Mouse (Mus musculus) adrenal gland, postnatal 14 days (tissue): ENCODE measurements around the gene Adgrg7. TPM values are rescaled to one million over a fixed set of nuclear protein-coding genes. Genes with fewer than 3 reads are reported as not detected.
A peak's percentile ranks its signal among the peaks of the same experiment; 100 is the strongest.

ENCODE experiments used
- DNase-seq: peaks from one replicate; pipeline ENCODE4 v3.0.0; 2021; ENCODE audit warnings: mixed read lengths
- long read RNA-seq, 2 experiments: library from polyadenylated mRNA; stranded (forward); transcript quantifications; one replicate each; pipeline ENCODE4 v2.0.0; 2021
- total RNA-seq: library from RNA; stranded (reverse); gene quantifications from 2 replicates; pipeline ENCODE4 v1.2.3, GENCODE M21; 2021

The Adgrg7 gene
- total RNA-seq, result not detected in 2 replicates
- long read RNA-seq, experiment 1, result 0 reads
- long read RNA-seq, experiment 2, result 0 reads

DNA sequence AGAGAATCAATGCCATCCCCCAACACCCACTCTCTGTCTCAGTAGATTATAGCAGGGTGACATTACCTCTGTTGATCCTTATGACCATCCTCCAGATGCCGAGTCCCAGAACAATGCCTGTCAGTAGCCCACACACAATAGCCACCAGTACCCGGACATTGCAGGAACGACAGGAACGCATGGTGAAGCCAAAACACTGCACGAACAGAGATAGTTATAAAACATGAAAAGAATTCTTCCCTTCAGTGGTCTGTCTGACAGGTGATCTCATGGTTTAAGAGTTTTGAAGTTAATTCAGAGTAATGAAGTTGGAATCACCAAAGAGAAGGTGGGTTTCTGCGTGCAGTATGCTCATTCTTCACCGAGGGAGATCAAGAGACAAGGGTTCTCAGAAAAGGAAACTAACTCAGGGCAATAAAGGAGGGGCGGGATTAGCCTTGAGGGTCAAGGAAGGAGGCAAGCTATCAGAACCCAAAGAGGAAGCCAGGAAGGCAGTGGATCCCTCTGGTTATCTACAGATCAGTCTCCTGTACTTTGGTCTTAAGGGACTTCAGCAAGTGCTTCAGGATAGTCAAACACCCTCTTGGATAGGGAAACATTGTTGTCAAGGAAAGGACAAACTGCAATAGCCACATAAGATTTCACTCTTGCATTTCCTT lies at the start of gene Adgrg7:
TSS of gene Adgrg7 (minus strand) at position 375 of the 659 bp plus-strand sequence.
- DNase-seq, result no peak

- no peak for DNase-seq
These were observed 47.3 kb upstream of the Adgrg7 start for GRCm38 (mm10) chr16:56842988-56843387.

DNA sequence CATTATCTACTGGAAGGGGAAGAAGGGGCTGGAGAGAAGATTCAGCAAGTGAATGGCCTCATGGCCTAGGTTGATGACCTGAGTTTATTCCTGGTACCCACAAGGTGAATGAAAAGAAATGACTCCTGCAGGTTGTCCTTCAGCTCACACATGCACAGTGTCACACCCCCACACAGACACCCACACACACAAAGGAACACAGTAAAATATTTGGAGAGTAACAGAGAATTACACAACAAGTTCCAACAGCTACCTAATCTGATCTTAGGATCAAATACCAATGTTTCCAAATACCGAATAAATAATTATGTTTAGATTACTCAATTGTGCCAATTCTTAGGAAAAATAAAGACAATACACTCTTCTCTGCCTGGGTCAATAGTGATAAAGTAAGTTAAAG lies 37.7 kb upstream of the Adgrg7 start:
- no peak for DNase-seq

- DNase-seq, result no peak
These were observed 36.3 kb upstream of the Adgrg7 start for GRCm38 (mm10) chr16:56831986-56832385.

- no peak for DNase-seq
These were observed 5.9 kb upstream of the Adgrg7 start for GRCm38 (mm10) chr16:56801370-56802109.

- no peak for DNase-seq
These were observed 5.3 kb upstream of the Adgrg7 start for GRCm38 (mm10) chr16:56800946-56801345.

DNA sequence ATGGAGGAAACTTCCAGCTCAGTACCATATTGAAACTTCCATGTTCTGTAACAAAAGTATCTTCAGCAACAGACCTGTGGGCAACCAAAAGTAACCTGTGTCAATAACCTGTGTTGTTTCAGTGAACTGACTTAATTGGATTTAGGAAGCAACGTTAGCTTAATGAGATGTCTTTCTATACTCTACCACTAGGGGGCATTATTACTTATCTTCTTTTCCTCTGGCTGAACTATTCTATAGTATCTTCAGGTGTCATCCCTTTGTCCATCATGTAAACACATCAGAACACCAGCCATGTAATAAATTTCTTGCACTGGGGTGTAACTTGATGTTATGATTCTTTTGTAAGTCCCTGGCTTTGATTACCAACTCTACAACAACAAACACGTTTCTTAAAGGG lies 4.8 kb upstream of the Adgrg7 start:
- DNase-seq, result no peak

- no peak for DNase-seq
These were observed 3.9 kb upstream of the Adgrg7 start for GRCm38 (mm10) chr16:56799541-56800029.

DNA sequence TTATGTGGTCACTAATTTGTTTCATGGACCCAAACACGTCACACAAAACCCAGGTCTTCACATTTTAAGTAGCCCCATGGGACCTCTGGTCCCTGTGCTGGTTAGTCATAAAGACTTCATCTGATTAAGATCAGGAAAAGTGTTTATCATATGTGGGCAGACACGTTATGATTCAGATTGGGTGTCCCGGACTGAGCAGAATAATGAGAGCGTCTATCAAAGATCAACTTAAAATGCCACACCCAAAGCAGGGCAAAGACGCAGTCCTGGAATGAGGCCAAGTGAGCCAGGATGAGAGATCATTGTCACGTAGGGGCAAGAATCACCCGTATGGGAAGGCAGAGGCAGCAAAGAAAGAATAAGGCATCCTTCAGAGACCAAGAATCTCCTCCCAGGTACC lies 3.2 kb upstream of the Adgrg7 start:
- DNase-seq, result no peak

DNA sequence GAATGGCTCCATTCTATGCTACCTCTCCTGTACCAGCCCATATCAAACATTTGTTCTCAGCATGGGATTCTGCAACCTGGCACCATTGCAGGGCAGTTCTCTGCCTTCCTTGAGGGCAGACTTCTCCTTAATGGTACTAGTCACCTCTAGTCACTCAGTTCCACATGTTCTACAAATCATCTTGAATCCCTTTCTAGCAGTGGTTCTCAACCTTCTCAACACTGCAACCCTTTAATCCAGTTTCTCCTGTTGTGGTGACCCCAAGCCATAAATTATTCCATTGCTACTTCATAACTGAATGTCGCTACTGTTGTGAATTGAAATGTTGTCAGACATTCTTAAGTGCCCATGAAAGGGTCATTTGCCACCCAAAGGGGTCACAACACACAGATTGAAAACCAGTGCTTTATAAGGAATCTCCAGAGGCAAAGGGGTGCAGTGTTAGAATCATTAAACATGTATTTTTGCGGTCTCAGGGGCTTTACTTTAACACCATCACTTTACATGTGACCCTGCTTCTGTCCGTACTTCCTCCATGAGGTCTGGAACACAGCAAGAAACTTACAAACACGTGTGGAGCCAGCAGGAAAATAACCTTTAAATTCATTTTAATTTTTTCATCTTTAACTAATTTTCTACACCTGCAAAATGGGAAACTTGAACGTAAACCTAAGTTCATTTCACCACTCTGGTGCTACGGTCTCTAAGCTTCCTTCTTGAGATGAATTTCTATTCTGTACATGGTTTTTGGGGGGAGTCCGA lies 1.1 kb downstream of the Adgrg7 start:
- no peak for DNase-seq

GRCm38 (mm10) chr16:56793778-56794177 lies 1.9 kb downstream of the Adgrg7 start:
- DNase-seq, result no peak

GRCm38 (mm10) chr16:56785943-56786342 lies 9.7 kb downstream of the Adgrg7 start:
- no peak for DNase-seq

DNA sequence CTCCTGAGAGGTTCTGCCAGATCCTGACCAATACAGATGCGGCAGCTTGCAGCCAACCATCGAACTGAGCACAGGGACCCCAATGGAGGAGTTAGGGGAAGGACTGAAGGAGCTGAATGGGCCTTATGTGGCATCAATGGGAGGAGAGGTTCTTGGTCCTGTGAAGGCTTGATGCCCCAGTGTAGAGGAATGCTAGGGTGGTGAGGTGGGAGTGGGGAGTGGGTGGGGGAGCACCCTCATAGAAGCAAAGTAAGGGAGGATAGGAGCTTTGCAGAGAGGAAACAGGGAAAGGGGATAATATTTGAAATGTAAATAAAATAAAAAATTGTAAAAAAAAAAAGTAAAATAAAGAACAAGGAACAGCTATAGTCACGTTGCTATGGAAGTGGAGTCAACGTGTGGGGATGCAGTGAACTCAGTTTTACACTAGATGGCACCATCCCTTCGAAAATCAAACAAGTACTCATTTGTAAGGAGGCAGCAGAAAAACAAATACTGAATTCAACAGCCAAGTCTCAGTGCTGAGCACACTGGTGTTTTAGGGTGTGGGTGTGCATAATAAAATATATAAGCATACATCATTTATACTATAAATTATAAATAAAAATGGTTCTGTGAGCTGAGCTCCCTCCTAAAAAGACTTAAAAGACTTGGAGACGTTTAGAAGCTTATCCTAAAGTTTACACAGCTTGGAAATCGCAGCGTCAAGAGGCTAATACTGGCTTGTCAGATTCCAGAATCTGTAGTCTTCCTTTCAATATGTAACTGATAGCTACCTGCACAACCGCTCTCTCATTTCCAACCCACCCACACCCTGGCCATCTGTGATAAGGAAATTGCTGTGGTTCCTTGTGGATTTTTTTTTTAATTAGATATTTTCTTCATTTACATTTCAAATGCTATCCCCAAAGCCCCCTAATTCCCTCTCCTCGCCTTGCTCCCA lies 24.2 kb downstream of the Adgrg7 start:
- peak; percentile 48 for DNase-seq

DNA sequence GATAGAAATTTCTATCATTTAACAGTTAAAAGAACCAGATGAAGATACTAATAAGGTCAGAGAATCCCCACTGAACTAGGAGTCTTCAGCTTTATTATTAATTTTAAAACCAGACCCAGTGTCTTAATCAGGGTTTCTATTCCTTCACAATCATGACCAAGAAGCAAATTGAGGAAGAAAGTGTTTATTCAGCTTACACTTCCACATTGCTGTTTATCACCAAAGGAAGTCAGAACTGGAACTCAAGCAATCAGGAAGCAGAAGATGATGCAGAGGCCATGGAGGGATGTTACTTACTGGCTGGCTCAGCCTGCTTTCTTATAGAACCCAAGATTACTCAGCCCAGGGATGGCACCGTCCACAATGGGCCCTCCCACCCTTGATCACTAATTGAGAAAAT lies 66.6 kb downstream of the Adgrg7 start:
- DNase-seq, result no peak

DNA sequence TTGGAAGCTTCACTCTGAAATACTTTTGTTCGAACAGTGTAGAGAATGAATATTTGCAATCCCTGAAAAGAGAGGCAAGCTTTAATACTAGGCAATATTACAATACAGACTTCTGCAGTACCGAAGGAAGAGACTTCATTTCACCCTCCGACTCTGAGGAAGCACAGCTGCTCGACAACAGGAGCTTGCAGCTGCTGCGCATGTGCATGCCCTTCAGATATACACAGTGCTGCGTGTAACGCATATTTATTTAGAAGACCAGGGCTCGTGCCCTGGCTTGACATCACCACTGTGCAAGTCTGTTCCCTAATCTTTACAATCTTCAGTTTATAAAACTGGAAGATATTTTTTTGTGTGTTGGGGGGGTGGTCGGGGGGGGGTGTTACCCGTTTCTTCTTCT lies 70.7 kb downstream of the Adgrg7 start:
- DNase-seq, result no peak

DNA sequence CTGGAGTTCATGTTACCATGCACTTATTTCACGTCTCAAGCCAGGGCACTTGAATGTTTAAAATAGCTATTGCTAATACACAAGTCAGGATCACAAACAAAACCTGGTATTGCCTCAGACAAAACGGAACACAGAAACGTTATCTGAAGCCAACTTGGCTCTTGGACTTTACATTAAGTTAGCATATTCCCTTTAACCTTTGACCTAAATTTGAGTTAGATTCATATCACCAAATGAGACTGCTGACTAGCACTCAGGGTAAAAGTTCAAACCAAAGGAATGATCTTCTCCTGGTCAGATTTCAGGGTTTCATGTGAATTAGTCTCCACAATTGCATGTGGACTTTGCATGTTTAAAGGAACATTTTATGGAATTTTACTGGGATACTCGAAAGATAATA lies 73.3 kb downstream of the Adgrg7 start:
- DNase-seq, result no peak

DNA sequence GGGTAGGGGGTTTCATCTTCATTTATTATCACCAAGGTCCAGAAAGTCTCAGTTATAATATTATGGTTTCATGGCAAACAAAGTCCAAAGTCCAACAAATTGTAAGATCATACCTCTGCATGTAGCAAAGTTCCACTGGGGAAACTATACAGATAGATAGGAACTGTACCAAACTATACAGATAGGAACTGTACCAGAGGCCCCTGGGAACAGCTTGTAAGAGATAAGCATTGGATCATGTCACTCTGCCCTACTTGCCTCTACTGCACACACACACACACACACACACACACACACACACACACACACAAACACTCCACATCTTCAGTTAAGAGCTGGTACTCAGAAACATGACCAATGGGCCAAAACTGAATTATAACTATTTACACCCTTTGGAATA lies 76.6 kb downstream of the Adgrg7 start:
- DNase-seq, result no peak

DNA sequence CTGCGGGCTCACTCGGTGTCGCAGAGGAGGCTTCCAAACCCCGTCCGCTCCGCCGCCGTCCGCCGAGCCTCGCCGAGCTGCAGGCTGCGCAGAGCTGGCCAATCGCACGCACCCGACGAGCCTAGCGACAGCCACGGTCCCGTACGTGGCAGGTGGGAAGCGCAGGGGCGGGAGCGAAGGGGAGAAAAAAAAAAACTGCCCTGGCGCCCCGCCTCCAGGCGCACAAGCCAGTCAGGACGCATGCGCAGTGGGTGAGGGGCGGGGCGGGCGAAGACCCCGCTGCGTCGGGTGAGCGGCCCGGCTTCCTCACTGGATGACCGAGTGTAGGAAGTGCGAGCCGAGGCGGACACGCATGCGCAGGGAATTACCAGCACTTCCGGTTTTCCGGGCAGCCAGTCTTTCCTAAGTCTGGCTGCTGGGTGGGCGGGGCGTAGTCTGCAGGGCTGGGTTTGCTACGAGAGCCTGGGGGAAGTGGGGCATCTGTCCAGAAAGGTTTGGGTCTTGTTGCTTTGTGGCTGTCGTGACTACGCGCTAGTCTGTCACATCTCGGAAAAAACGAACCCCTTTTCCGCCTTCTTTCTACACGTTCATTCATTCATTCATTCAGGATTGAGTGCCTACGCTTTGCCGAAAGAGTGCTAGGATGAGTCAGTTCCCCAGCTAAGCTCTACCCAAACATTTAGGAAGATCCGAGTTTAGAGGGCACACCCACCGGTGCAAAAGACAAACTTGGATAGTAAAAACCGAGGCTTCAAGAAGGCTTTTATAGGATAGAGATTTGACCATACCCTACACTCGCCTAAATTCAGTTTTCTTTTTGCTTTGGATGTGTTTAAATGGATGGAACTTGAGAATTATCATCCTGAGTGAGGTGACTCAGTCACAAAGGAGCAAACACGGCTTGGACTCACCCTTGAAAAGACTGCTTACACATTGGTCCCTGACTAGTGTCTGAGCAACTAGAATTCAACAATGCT lies 78.1 kb downstream of the Adgrg7 start, which contains the start of gene Tfg:
TSS of gene Tfg (minus strand) at position 227 of the 977 bp plus-strand sequence.
- DNase-seq, result peak; percentile 100

GRCm38 (mm10) chr16:56716557-56717179 lies 79.0 kb downstream of the Adgrg7 start:
- DNase-seq, result no peak

DNA sequence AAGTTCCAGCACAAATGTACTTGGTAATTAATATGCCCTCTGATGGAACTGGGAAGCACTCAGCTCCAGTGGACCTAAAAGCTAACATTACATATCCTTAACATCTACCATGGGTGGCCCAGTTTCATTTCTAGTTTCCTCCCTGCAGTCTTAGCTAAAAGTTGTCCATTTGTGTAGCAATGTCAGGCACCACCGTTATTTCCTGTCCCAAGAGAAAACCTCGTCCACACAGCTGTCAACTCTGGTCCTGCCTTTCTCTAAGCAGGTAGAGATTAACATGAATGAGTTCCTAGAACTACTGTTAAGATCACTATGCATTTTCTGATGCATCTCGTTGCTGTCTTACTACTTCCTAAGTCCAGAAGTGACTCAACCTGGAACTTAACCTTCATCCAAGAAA lies 80.0 kb downstream of the Adgrg7 start:
- DNase-seq, result no peak
